Mouse (Mus musculus): ENCODE measurements around the gene Acmsd. TPM values are rescaled to one million over a fixed set of nuclear protein-coding genes. Genes with fewer than 3 reads are reported as not detected.

The Acmsd gene
- polyA plus RNA-seq (2016; fragmentation: Nextera tagmentation; extraction: Ambion mirVana), result not detected in 2 replicates

DNA sequence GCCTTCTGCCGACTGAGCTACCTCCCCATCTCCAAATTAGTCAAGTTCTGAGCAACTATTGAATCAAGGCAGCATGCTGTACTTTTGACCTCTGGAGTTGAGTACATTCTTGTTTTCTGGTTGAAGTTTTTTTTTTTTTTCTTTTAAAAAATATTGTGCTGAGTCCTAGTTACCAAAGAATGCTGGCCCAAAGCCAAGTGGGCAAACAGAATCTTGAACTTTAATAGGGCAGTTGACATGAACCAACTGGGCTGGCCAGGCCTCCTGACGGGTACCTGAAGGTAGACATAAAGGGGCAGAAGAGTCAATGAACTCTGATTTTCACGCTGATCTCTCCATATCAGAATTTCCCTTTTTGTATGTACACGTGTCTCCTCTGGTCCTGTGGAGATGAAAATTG is at the start of gene Acmsd:
Gene Acmsd (plus strand): TSS at position 318 of the 400 bp plus-strand sequence.
- H3K9ac ChIP-seq, result no peak within 1 kb of the TSS
- H3K4me3 ChIP-seq, result no peak within 1 kb of the TSS
- no peaks in the 10 kb centered on the region for H3K36me3 ChIP-seq
- peaks cover 6% of the 10 kb centered on the region; the same call in 1 of the 2 replicates for H3K9me3 ChIP-seq
- no peaks in the 10 kb centered on the region for H3K4me1 ChIP-seq
- 95% methylated on average over 4 of the region's 4 CpGs for WGBS
- H3K27ac ChIP-seq, result no peak within 1 kb of the TSS
- H3K27me3 ChIP-seq (replicated peaks), result no peaks in the 10 kb centered on the region
- H3K4me2 ChIP-seq (replicated peaks), result no peak within 1 kb of the TSS
- ATAC-seq (ENCODE audit: low FRiP score, low read depth), result no peak

DNA sequence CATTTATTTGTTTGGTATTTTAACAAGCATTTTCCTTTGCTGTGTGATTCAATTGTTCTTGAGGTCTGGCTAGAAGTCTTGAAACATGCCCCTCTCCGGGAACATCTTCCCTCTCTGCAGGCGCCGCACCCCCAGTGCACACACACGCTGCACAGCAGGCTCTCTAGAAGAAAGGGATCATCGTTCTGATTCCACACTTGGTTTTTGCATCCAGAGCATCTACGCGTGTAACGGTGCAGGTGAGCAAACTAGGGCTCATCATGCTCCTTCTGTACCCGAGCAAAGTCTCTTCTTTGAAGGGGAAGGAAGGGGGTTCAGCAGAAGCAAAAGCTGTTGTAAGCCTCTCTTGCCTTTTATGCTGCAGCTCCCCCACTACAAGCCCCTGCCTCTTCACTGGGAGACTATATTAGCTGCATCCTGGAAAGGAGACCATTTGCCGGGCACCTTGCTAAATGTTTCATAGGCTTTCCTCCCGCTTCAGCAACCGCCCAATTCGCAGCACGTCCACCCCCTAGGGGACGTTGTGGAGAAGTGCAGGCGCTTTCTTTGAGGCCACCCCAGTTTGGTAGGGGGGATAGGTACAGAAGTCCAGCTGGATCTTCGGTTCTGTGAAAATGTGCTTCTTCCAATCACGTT is 49.6 kb upstream of the Acmsd start, which contains the start of gene Tmem163:
Gene Tmem163 (minus strand): TSS at position 51 of the 636 bp plus-strand sequence.
- Histone ChIP-seq H3K9me3 (no peaks in the 10 kb centered on the region), H3K4me3 (peak within 1 kb of the TSS; percentile 59), H3K9ac (peak within 1 kb of the TSS; percentile 73), H3K4me1 (peaks cover 14% of the 10 kb centered on the region), H3K27ac (0 out of 2 replicates have a peak within 1 kb of the TSS, but pooled peaks have one; percentile 20), H3K36me3 (no peaks in the 10 kb centered on the region), H3K27me3 (replicated peaks) (peaks cover 60% of the 10 kb centered on the region), H3K4me2 (replicated peaks) (peak within 1 kb of the TSS; percentile 83)
- ATAC-seq (ENCODE audit: low FRiP score, low read depth), result no peak
- 15% methylated on average over 18 of the region's 18 CpGs for WGBS

DNA sequence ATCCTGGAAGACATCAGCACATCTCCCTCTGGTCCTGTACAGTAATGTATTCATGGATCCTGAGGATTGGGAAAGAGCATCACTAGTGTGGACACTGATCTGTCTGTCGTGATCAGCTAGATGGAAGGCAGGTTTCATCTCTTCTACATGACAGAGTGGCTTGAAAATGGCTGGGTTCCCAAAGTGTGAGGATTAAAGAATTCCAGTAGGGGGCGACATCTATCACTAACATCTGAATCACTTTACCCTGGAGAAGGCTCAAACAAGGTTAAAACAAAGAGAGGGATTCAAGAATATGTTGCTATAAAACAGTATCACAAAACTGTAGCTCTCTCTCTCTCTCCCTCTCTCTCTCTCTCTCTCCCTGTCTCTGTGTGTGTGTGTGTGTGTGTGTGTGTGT is 32.7 kb upstream of the Acmsd start:
- Histone ChIP-seq H3K27me3 (replicated peaks) (no peaks in the 10 kb centered on the region), H3K4me1 (no peaks in the 10 kb centered on the region), H3K9ac (no peak overlapping the region), H3K9me3 (no peaks in the 10 kb centered on the region), H3K27ac (no peak overlapping the region), H3K36me3 (no peaks in the 10 kb centered on the region), H3K4me2 (replicated peaks) (no peak overlapping the region), H3K4me3 (no peak overlapping the region)
- WGBS, result 28% methylated on average over 2 of the region's 2 CpGs
- no peak for ATAC-seq (ENCODE audit: low FRiP score, low read depth)

DNA sequence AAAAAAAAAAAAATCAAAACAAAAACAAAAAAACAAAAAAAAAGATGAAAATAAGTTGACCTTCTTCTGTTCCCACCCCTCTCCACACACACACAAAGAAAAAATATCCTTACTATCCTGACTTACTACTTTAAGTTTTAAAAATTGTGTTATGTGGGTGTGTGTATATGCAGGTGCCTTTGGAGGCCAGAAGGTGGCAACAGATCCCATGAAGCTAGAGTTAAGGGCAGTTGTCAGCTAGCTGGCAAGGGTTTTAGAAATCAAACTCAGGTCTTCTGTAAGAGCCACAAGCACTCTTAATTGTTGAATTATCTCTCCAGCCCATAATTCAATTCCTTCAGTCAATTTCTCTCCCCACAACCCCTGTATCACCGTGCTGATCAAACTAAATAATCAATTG is 27.0 kb upstream of the Acmsd start:
- no peak overlapping the region for H3K4me3 ChIP-seq
- ATAC-seq (ENCODE audit: low FRiP score, low read depth), result no peak
- H3K27me3 ChIP-seq (replicated peaks), result no peaks in the 10 kb centered on the region
- H3K4me2 ChIP-seq (replicated peaks), result no peak overlapping the region
- no peaks in the 10 kb centered on the region for H3K4me1 ChIP-seq
- WGBS, result 87% methylated on average over 1 of the region's 1 CpGs
- no peak overlapping the region for H3K27ac ChIP-seq
- H3K36me3 ChIP-seq, result no peaks in the 10 kb centered on the region
- no peak overlapping the region for H3K9ac ChIP-seq
- no peaks in the 10 kb centered on the region for H3K9me3 ChIP-seq

DNA sequence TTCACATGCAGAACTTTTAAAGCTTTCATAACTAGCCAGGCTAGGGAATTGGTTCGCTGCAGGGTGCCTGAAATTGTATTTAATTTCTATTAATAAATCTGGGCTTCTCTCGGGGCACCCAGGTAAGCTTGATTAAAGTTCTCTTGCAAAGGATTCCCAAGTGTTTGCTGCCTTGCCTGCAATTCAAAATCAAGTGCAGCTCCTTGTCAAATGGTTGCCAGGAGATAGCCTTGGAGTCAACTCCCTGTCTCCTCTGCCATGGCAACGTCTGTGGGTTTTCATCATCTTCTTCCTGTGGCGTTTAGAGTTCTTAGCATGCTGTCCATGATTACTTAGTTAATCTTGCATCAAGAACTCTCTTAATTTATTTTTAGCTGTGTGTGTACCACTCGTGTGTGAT is 22.9 kb upstream of the Acmsd start:
- H3K36me3 ChIP-seq, result no peaks in the 10 kb centered on the region

DNA sequence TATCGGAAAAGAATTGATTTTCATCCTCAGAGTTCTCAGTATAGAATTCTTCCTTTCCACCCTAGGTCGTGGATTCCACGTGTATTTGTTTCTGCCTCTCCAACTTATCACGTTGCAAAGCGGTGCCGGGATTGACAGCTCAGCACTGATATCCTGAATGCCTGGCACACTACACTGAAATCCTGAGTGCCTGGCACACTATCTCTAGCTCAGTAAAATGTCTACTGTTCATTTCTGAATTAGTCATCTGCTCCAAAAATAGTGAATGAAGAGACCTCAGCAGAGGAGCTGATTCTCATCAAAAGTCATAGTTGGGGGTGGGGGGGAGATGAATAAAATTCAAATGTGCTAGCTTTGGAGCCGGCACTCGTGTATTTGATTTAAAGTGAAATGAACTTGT is 12.8 kb upstream of the Acmsd start:
- no peaks in the 10 kb centered on the region for H3K9me3 ChIP-seq
- H3K4me3 ChIP-seq, result no peak overlapping the region
- no peak overlapping the region for H3K9ac ChIP-seq
- no peaks in the 10 kb centered on the region for H3K36me3 ChIP-seq
- no peak for ATAC-seq (ENCODE audit: low FRiP score, low read depth)
- H3K4me2 ChIP-seq (replicated peaks), result no peak overlapping the region
- no peak overlapping the region for H3K27ac ChIP-seq
- H3K27me3 ChIP-seq (replicated peaks), result no peaks in the 10 kb centered on the region
- H3K4me1 ChIP-seq, result no peaks in the 10 kb centered on the region
- WGBS, result 92% methylated on average over 8 of the region's 8 CpGs

More for the DNA sequence above, 22.9 kb upstream of the Acmsd start:
- H3K9ac ChIP-seq, result no peak overlapping the region
- no peaks in the 10 kb centered on the region for H3K4me1 ChIP-seq
- ATAC-seq (ENCODE audit: low FRiP score, low read depth), result no peak
- no peak overlapping the region for H3K4me2 ChIP-seq (replicated peaks)
- WGBS, result 79% methylated on average over 5 of the region's 5 CpGs
- no peaks in the 10 kb centered on the region for H3K27me3 ChIP-seq (replicated peaks)
- H3K27ac ChIP-seq, result no peak overlapping the region
- H3K4me3 ChIP-seq, result no peak overlapping the region
- H3K9me3 ChIP-seq, result no peaks in the 10 kb centered on the region

DNA sequence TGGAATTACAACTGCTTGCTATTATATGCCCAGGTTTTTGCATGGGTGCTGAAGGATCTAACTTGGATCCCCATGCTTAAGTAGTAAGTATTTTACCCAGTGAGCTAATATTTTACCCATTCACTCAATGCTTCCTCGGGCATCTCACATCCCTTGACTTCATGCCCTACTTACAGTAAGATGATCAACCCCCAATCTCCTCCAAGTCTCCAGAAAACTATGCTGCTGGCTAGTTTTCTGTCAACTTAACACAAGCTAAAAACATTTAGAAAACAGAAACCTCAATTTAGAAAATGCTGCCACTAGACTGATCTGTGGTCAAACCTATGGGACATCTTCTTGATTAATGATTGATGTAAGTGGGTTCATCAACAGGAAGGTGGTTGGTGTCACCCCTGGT is 10.9 kb upstream of the Acmsd start:
- no peak overlapping the region for H3K9ac ChIP-seq
- no peak for ATAC-seq (ENCODE audit: low FRiP score, low read depth)
- 85% methylated on average over 1 of the region's 1 CpGs for WGBS
- H3K4me1 ChIP-seq, result no peaks in the 10 kb centered on the region
- no peak overlapping the region for H3K27ac ChIP-seq
- no peaks in the 10 kb centered on the region for H3K9me3 ChIP-seq
- no peaks in the 10 kb centered on the region for H3K36me3 ChIP-seq
- no peak overlapping the region for H3K4me3 ChIP-seq
- H3K27me3 ChIP-seq (replicated peaks), result no peaks in the 10 kb centered on the region
- H3K4me2 ChIP-seq (replicated peaks), result no peak overlapping the region

DNA sequence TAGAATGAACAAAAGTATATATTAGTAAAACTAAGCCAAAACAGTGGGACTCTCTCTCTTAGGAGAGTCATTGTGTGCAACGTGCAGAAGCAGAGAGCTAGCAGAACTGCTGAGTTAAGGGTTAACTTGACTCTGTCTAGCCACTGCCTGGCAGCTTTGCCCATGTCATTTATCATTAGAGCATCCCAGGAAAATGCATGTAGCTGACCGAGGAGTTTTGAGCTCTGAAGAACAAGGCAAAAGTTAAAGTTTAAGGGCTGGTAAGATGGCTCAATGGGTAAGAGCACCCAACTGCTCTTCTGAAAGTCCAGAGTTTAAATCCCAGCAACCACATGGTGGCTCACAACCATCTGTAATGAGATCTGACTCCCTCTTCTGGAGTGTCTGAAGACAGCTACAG is 5.6 kb upstream of the Acmsd start:
- 62% methylated on average over 2 of the region's 2 CpGs for WGBS
- no peak for ATAC-seq (ENCODE audit: low FRiP score, low read depth)
- Histone ChIP-seq H3K4me1 (no peaks in the 10 kb centered on the region), H3K27ac (no peak overlapping the region), H3K27me3 (replicated peaks) (no peaks in the 10 kb centered on the region), H3K4me2 (replicated peaks) (no peak overlapping the region), H3K9ac (no peak overlapping the region), H3K4me3 (no peak overlapping the region), H3K36me3 (no peaks in the 10 kb centered on the region), H3K9me3 (0 out of 2 replicates have a peak, but pooled peaks cover 1% of the 10 kb centered on the region)

DNA sequence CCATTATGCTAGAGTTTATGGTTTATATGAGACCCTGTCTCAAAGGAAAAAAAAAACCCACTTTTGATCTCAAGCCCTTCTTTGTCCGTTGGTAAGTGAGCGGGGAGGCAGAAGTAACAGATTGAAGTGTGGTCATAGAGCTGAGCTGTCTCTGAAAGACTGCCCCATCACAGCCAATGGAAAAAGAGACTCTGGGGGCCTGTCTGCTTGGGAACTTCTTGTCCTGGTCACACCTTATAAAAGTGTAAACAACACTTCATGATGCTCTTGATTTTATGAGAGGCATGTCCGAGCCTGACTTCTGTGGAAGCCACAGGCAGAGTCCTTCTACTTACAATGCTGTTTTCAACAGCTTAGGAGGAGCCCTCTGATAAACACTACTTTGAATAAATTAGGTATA is 1.9 kb downstream of the Acmsd start:
- Histone ChIP-seq H3K36me3 (no peaks in the 10 kb centered on the region), H3K27me3 (replicated peaks) (no peaks in the 10 kb centered on the region)
- no peak for ATAC-seq (ENCODE audit: low FRiP score, low read depth)

DNA sequence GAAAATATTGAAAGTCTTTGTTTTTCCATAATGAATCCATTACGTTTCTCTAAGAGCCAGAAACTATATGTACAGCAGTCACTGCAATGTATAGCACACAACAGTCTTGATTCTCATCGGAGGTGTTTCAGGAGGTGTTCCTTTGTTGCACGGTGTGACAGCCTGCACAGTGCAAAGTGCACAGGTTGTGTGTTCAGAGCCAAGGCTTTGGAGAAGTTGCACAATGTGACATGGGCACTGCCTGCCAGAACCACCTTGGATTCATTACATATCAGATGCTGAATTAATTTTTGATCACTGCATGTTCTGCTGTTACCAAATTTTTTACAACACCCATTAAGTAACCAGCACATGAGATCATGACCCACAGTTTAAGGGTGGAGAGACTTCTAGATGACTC is 3.2 kb downstream of the Acmsd start:
- H3K27me3 ChIP-seq (replicated peaks), result no peaks in the 10 kb centered on the region
- no peaks in the 10 kb centered on the region for H3K4me1 ChIP-seq
- no peak overlapping the region for H3K4me2 ChIP-seq (replicated peaks)
- peaks cover 6% of the 10 kb centered on the region; the same call in 1 of the 2 replicates for H3K9me3 ChIP-seq
- WGBS, result 90% methylated on average over 3 of the region's 3 CpGs
- H3K27ac ChIP-seq, result no peak overlapping the region
- H3K4me3 ChIP-seq, result no peak overlapping the region
- H3K9ac ChIP-seq, result no peak overlapping the region
- no peak for ATAC-seq (ENCODE audit: low FRiP score, low read depth)
- no peaks in the 10 kb centered on the region for H3K36me3 ChIP-seq

More for the DNA sequence above, 1.9 kb downstream of the Acmsd start:
- no peak overlapping the region for H3K4me2 ChIP-seq (replicated peaks)
- H3K9me3 ChIP-seq, result peaks cover 6% of the 10 kb centered on the region; the same call in 1 of the 2 replicates
- H3K27ac ChIP-seq, result no peak overlapping the region
- H3K9ac ChIP-seq, result no peak overlapping the region
- no peak overlapping the region for H3K4me3 ChIP-seq
- H3K4me1 ChIP-seq, result no peaks in the 10 kb centered on the region
- WGBS, result 40% methylated on average over 3 of the region's 3 CpGs

DNA sequence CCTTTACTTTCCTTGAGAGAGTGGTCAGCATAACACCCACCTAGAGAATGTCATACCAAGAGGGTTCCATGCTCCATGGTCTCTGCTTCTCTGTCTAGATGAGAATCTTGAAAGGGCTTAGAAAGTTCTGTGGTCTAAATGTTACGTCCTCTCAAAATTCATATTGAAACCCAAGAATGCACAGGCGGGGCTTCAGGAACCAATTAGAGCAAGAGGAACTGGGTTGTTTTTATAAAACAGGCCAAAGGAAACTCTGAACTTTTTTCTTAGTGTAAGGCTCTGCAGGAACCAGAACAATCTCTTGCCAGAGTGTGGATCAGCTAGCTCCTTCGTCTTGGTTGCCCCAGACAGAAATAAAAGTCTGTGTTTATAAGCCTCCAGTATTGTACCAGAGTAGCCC is 3.6 kb downstream of the Acmsd start:
- Histone ChIP-seq H3K4me3 (no peak overlapping the region), H3K27me3 (replicated peaks) (no peaks in the 10 kb centered on the region), H3K36me3 (no peaks in the 10 kb centered on the region), H3K9ac (no peak overlapping the region), H3K27ac (no peak overlapping the region), H3K4me1 (no peaks in the 10 kb centered on the region), H3K4me2 (replicated peaks) (no peak overlapping the region), H3K9me3 (peaks cover 6% of the 10 kb centered on the region; the same call in 1 of the 2 replicates)
- WGBS, result 79% methylated on average over 3 of the region's 3 CpGs
- ATAC-seq (ENCODE audit: low FRiP score, low read depth), result no peak

DNA sequence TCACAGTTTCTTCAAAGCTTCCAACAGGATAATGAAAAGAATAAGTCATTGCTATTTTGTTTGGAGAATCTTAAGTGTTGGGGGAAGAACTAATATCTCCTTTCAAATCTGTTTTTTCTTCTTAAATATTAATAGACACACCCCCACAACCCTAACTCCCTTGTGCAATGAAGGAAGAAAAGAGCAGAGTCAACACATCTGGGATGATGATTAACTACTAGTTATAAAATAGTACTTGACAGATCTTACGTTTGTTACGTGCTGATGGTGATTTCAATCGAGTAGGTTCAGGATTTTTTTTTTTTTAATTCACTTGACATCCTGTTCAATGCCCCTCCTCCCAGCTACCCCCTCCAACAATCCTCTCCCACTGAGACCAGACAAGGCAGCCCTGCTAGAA is 6.1 kb downstream of the Acmsd start:
- H3K4me2 ChIP-seq (replicated peaks), result no peak overlapping the region
- no peaks in the 10 kb centered on the region for H3K4me1 ChIP-seq
- no peaks in the 10 kb centered on the region for H3K9me3 ChIP-seq
- WGBS, result 81% methylated on average over 3 of the region's 3 CpGs
- no peak overlapping the region for H3K9ac ChIP-seq
- no peak for ATAC-seq (ENCODE audit: low FRiP score, low read depth)
- H3K36me3 ChIP-seq, result no peaks in the 10 kb centered on the region
- no peaks in the 10 kb centered on the region for H3K27me3 ChIP-seq (replicated peaks)
- H3K4me3 ChIP-seq, result no peak overlapping the region
- H3K27ac ChIP-seq, result no peak overlapping the region
